Mouse (Mus musculus) 3T3-L1 (cell line): ENCODE results near the gene Phyhipl.

Experiments used
- DNase-seq: peaks from one replicate; pipeline ENCODE4 v3.0.0-alpha.2; 2015; ENCODE audit warnings: low read depth, low spot score

The Phyhipl gene

GRCm38 (mm10) chr10:70655828-70656227 is at the start of gene Phyhipl:
Gene Phyhipl (minus strand): TSS chr10:70655965.
- DNase-seq: no peak

- DNase-seq: peak; percentile 50
These were observed 47.4 kb upstream of the Phyhipl start for GRCm38 (mm10) chr10:70703211-70703610.

- DNase-seq: no peak
These were observed 43.8 kb upstream of the Phyhipl start for GRCm38 (mm10) chr10:70699581-70699980.

- DNase-seq: no peak
These were observed 42.2 kb upstream of the Phyhipl start for GRCm38 (mm10) chr10:70698014-70698413.

- DNase-seq: no peak
These were observed 41.2 kb upstream of the Phyhipl start for GRCm38 (mm10) chr10:70696748-70697585.

- no peak for DNase-seq
These were observed 33.6 kb upstream of the Phyhipl start for GRCm38 (mm10) chr10:70689346-70689745.

GRCm38 (mm10) chr10:70688881-70689280 is 33.1 kb upstream of the Phyhipl start:
- no peak for DNase-seq

GRCm38 (mm10) chr10:70686941-70687703 is 31.4 kb upstream of the Phyhipl start:
- no peak for DNase-seq

GRCm38 (mm10) chr10:70686505-70686904 is 30.7 kb upstream of the Phyhipl start:
- DNase-seq: no peak

- no peak for DNase-seq
These were observed 27.7 kb upstream of the Phyhipl start for GRCm38 (mm10) chr10:70683508-70683907.

GRCm38 (mm10) chr10:70677946-70678345 is 22.2 kb upstream of the Phyhipl start:
- DNase-seq: no peak

- DNase-seq: no peak
These were observed 507 bp upstream of the Phyhipl start for GRCm38 (mm10) chr10:70656272-70656671.

- no peak for DNase-seq
These were observed 1.1 kb downstream of the Phyhipl start for GRCm38 (mm10) chr10:70654655-70655054.

- no peak for DNase-seq
These were observed 1.6 kb downstream of the Phyhipl start for GRCm38 (mm10) chr10:70654139-70654538.

- no peak for DNase-seq
These were observed 3.8 kb downstream of the Phyhipl start for GRCm38 (mm10) chr10:70651769-70652648.

- no peak for DNase-seq
These were observed 6.9 kb downstream of the Phyhipl start for GRCm38 (mm10) chr10:70648831-70649230.

GRCm38 (mm10) chr10:70643131-70643530 is 12.6 kb downstream of the Phyhipl start:
- DNase-seq: no peak

GRCm38 (mm10) chr10:70640896-70641596 is 14.7 kb downstream of the Phyhipl start:
- no peak for DNase-seq

- no peak for DNase-seq
These were observed 15.6 kb downstream of the Phyhipl start for GRCm38 (mm10) chr10:70640075-70640737.

- DNase-seq: no peak
These were observed 18.0 kb downstream of the Phyhipl start for GRCm38 (mm10) chr10:70637640-70638328.
